Mouse (Mus musculus): ENCODE results near the gene Slc2a5. TPM values are rescaled to one million over a fixed set of nuclear protein-coding genes. Genes with fewer than 3 reads are reported as not detected.

Gene Slc2a5
- polyA plus RNA-seq, 1 experiment from 2014 or later: 2.3 TPM

DNA sequence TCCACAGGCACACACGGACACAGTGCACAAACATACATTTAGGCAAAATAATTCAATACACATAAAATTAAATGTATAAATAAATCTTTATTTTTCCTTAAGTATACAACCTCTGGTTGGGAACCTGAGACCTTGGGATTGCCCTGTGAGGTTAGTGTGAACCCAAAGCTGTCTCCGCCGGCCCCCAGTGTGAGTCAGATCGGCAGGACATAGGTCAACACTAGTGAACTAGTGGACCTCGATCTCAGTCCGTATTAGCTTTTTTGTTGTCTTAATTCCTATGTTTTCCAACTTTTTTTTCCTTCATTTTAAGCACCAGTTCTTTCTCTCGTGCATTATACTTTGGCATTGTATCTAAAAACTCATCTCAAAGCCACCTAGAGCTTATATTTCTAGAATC, 8.8 kb downstream of the Slc2a5 start:
- Histone ChIP-seq H3K36me3 (ENCODE audit: control insufficient read depth, insufficient read depth, low read length) (no peaks in the 10 kb centered on the region), H3K4me1 (ENCODE audit: control insufficient read depth, insufficient read depth, low read length) (no peaks in the 10 kb centered on the region), H3K4me3 (ENCODE audit: low read depth, low read length) (no peak overlapping the region), H3K4me2 (ENCODE audit: low read length) (no peak overlapping the region), H3K9ac (ENCODE audit: low read length) (no peak overlapping the region), H3K27ac (ENCODE audit: low read depth, low read length) (no peak overlapping the region), H3K27me3 (replicated peaks; ENCODE audit: control insufficient read depth, insufficient read depth, low read length) (no peaks in the 10 kb centered on the region), H3K9me3 (replicated peaks; ENCODE audit: control insufficient read depth, low read length) (no peaks in the 10 kb centered on the region)
- DNase-seq (ENCODE audit: low spot score) (no peak), ATAC-seq (no peak)
- WGBS: 91% methylated on average over 7 of the region's 7 CpGs

DNA sequence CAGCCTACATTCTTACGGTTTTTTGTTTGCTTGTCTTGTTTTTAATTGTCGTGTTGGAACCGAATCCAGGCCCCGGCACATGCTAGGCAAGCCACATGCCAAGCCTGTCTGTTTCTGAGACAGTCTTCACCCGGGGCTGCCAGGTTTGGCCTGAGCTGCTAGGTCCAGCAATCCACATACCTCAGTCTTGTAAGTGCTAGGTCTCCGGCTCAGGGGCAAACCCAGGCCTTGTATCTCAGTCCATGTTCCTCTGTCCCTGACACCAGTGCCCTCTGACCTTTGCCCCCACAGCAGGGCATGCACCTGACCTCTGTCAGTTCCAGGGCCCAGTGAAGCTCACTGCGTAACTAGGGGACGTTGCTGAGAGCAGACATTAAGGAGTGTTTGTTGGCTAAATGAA, 9.5 kb downstream of the Slc2a5 start:
- H3K4me2 ChIP-seq (ENCODE audit: low read length): no peak overlapping the region
- 62% methylated on average over 8 of the region's 8 CpGs for WGBS
- H3K27me3 ChIP-seq (replicated peaks; ENCODE audit: control insufficient read depth, insufficient read depth, low read length): no peaks in the 10 kb centered on the region
- no peaks in the 10 kb centered on the region for H3K9me3 ChIP-seq (replicated peaks; ENCODE audit: control insufficient read depth, low read length)
- no peaks in the 10 kb centered on the region for H3K4me1 ChIP-seq (ENCODE audit: control insufficient read depth, insufficient read depth, low read length)
- no peak overlapping the region for H3K27ac ChIP-seq (ENCODE audit: low read depth, low read length)
- no peak overlapping the region for H3K9ac ChIP-seq (ENCODE audit: low read length)
- no peak overlapping the region for H3K4me3 ChIP-seq (ENCODE audit: low read depth, low read length)
- DNase-seq (ENCODE audit: low spot score) (no peak), ATAC-seq (no peak)
- H3K36me3 ChIP-seq (ENCODE audit: control insufficient read depth, insufficient read depth, low read length): no peaks in the 10 kb centered on the region

GRCm38 (mm10) chr4:150130661-150131060, 11.6 kb downstream of the Slc2a5 start:
- Histone ChIP-seq H3K4me1 (ENCODE audit: control insufficient read depth, insufficient read depth, low read length) (no peaks in the 10 kb centered on the region), H3K9me3 (replicated peaks; ENCODE audit: control insufficient read depth, low read length) (no peaks in the 10 kb centered on the region), H3K27me3 (replicated peaks; ENCODE audit: control insufficient read depth, insufficient read depth, low read length) (no peaks in the 10 kb centered on the region), H3K27ac (ENCODE audit: low read depth, low read length) (no peak overlapping the region), H3K9ac (ENCODE audit: low read length) (no peak overlapping the region), H3K4me2 (ENCODE audit: low read length) (no peak overlapping the region), H3K4me3 (ENCODE audit: low read depth, low read length) (no peak overlapping the region), H3K36me3 (ENCODE audit: control insufficient read depth, insufficient read depth, low read length) (no peaks in the 10 kb centered on the region)
- no peak for ATAC-seq
- no peak for DNase-seq (ENCODE audit: low spot score)
- WGBS: 25% methylated on average over 2 of the region's 2 CpGs

DNA sequence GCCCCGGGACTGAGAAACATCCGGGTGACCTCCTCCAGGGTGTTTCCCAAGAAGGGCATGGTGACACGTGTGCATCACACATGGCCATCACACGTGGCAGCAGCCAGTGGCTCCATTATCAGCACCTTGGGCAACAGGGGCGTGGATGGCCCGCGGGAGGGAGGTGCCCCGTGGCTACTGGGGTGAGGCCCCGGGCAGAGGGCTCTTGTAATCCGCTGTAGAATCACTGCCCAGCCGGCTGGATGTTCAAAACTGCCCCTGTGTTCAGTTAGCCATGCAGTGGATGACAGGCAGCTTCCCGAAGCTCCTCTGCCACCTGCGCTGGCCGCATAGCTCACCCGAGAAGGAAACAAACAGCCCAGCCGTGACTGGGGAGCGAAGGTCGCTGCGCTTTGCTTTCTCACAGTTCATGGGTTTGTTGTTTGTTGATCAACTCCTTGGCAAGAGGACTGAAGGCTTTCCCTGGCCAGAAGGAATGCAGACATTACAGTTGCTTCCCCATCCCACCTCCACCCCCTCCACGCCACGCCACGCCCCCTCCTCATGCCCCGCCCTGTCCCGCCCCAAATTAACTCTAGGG, 13.7 kb downstream of the Slc2a5 start:
- DNase-seq (ENCODE audit: low spot score): no peak
- no peaks in the 10 kb centered on the region for H3K27me3 ChIP-seq (replicated peaks; ENCODE audit: control insufficient read depth, insufficient read depth, low read length)
- no peaks in the 10 kb centered on the region for H3K36me3 ChIP-seq (ENCODE audit: control insufficient read depth, insufficient read depth, low read length)
- WGBS: 29% methylated on average over 24 of the region's 24 CpGs
- H3K4me3 ChIP-seq (ENCODE audit: low read depth, low read length): no peak overlapping the region
- ATAC-seq: no peak
- no peaks in the 10 kb centered on the region for H3K9me3 ChIP-seq (replicated peaks; ENCODE audit: control insufficient read depth, low read length)
- H3K4me2 ChIP-seq (ENCODE audit: low read length): peak overlapping the region; percentile 28
- no peaks in the 10 kb centered on the region for H3K4me1 ChIP-seq (ENCODE audit: control insufficient read depth, insufficient read depth, low read length)
- H3K9ac ChIP-seq (ENCODE audit: low read length): no peak overlapping the region
- H3K27ac ChIP-seq (ENCODE audit: low read depth, low read length): no peak overlapping the region

DNA sequence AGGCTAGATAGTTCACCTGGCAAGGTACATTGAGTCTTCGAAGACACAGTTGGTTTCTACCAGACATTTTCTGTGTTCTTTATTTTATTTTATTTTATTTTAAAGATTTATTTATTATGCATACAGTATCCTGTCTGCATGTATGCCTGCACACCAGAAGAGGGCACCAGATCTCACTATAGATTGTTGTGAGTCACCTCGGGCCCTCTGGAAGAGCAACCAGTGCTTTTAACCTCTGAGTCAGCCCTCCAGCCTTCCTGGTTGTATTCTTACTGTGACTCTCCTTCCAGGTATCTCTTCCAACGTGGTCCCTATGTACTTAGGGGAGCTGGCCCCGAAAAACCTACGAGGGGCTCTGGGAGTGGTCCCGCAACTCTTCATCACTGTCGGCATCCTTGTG, 16.2 kb downstream of the Slc2a5 start:
- 90% methylated on average over 7 of the region's 7 CpGs for WGBS
- DNase-seq (ENCODE audit: low spot score) (no peak), ATAC-seq (no peak)

DNA sequence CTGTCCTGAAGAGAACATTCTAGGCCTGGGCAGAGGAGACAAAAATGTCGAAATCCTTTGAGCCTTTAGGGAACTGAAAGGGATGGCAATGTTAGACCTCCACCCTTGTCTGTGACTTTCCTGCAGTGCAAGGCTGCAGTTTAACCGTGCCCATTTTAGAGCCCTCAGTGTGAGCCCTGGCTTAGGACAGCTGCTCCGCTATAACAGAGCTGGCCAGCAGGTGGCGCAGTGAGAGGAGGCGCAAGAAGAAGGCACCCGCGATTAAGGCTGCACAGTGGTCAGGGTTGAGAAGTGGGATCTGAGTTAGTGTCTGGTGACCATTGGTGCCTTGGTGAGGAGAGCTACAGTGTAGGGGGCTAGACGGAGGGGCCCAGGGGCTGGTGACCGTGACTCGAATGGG, 17.6 kb downstream of the Slc2a5 start:
- DNase-seq (ENCODE audit: low spot score) (peak; percentile 72), ATAC-seq (peak; percentile 60; the same call in 1 of the 2 replicates)
- Histone ChIP-seq H3K4me2 (ENCODE audit: low read length) (no peak overlapping the region), H3K9me3 (replicated peaks; ENCODE audit: control insufficient read depth, low read length) (no peaks in the 10 kb centered on the region), H3K27me3 (replicated peaks; ENCODE audit: control insufficient read depth, insufficient read depth, low read length) (no peaks in the 10 kb centered on the region), H3K36me3 (ENCODE audit: control insufficient read depth, insufficient read depth, low read length) (no peaks in the 10 kb centered on the region), H3K4me3 (ENCODE audit: low read depth, low read length) (no peak overlapping the region), H3K9ac (ENCODE audit: low read length) (no peak overlapping the region), H3K27ac (ENCODE audit: low read depth, low read length) (no peak overlapping the region), H3K4me1 (ENCODE audit: control insufficient read depth, insufficient read depth, low read length) (no peaks in the 10 kb centered on the region)
- 6% methylated on average over 10 of the region's 10 CpGs for WGBS

More for the DNA sequence above, 16.2 kb downstream of the Slc2a5 start:
- Histone ChIP-seq H3K27me3 (replicated peaks; ENCODE audit: control insufficient read depth, insufficient read depth, low read length) (no peaks in the 10 kb centered on the region), H3K4me1 (ENCODE audit: control insufficient read depth, insufficient read depth, low read length) (no peaks in the 10 kb centered on the region), H3K4me2 (ENCODE audit: low read length) (no peak overlapping the region), H3K9me3 (replicated peaks; ENCODE audit: control insufficient read depth, low read length) (no peaks in the 10 kb centered on the region), H3K4me3 (ENCODE audit: low read depth, low read length) (no peak overlapping the region), H3K27ac (ENCODE audit: low read depth, low read length) (no peak overlapping the region), H3K9ac (ENCODE audit: low read length) (no peak overlapping the region), H3K36me3 (ENCODE audit: control insufficient read depth, insufficient read depth, low read length) (no peaks in the 10 kb centered on the region)

- no peaks in the 10 kb centered on the region for H3K4me1 ChIP-seq (ENCODE audit: control insufficient read depth, insufficient read depth, low read length)
- H3K4me3 ChIP-seq (ENCODE audit: low read depth, low read length): no peak overlapping the region
- no peak for DNase-seq (ENCODE audit: low spot score)
- no peaks in the 10 kb centered on the region for H3K36me3 ChIP-seq (ENCODE audit: control insufficient read depth, insufficient read depth, low read length)
- no peak for ATAC-seq
- H3K9me3 ChIP-seq (replicated peaks; ENCODE audit: control insufficient read depth, low read length): no peaks in the 10 kb centered on the region
- 85% methylated on average over 7 of the region's 7 CpGs for WGBS
- 0 out of 2 replicates have a peak overlapping the region, but pooled peaks have one; percentile 29 for H3K4me2 ChIP-seq (ENCODE audit: low read length)
- no peaks in the 10 kb centered on the region for H3K27me3 ChIP-seq (replicated peaks; ENCODE audit: control insufficient read depth, insufficient read depth, low read length)
- H3K9ac ChIP-seq (ENCODE audit: low read length): no peak overlapping the region
- H3K27ac ChIP-seq (ENCODE audit: low read depth, low read length): no peak overlapping the region
These were observed 18.4 kb downstream of the Slc2a5 start for GRCm38 (mm10) chr4:150137368-150138083.

GRCm38 (mm10) chr4:150138084-150138543, 19.0 kb downstream of the Slc2a5 start:
- Histone ChIP-seq H3K4me2 (ENCODE audit: low read length) (peak overlapping the region; percentile 29), H3K27ac (ENCODE audit: low read depth, low read length) (no peak overlapping the region), H3K36me3 (ENCODE audit: control insufficient read depth, insufficient read depth, low read length) (no peaks in the 10 kb centered on the region), H3K4me3 (ENCODE audit: low read depth, low read length) (peak overlapping the region; percentile 19), H3K27me3 (replicated peaks; ENCODE audit: control insufficient read depth, insufficient read depth, low read length) (no peaks in the 10 kb centered on the region), H3K9ac (ENCODE audit: low read length) (peak overlapping the region; percentile 42; the same call in 1 of the 2 replicates), H3K9me3 (replicated peaks; ENCODE audit: control insufficient read depth, low read length) (no peaks in the 10 kb centered on the region), H3K4me1 (ENCODE audit: control insufficient read depth, insufficient read depth, low read length) (no peaks in the 10 kb centered on the region)
- DNase-seq (ENCODE audit: low spot score) (peak; percentile 90), ATAC-seq (peak; percentile 86)
- 22% methylated on average over 9 of the region's 9 CpGs for WGBS

DNA sequence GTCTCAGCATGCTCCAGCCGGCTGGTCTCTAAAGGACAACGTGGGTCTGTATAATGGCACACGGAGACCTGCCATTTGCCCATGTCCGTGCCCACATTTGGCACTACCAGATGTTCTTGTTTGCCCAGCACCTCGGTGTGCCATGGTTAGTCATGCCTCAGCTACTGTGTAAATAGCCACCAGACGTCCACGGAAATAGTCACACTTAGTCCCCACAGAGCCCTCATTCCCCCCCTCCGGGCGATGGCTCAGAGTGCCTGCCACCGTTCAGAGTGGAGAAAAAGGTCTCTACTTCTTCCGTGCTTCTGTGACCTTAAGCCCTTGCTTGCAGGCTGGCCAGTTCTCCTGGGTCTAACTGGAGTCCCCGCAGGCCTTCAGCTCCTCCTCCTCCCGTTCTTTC, 20.0 kb downstream of the Slc2a5 start:
- Histone ChIP-seq H3K27ac (ENCODE audit: low read depth, low read length) (no peak overlapping the region), H3K4me1 (ENCODE audit: control insufficient read depth, insufficient read depth, low read length) (no peaks in the 10 kb centered on the region), H3K27me3 (replicated peaks; ENCODE audit: control insufficient read depth, insufficient read depth, low read length) (no peaks in the 10 kb centered on the region), H3K4me2 (ENCODE audit: low read length) (no peak overlapping the region), H3K4me3 (ENCODE audit: low read depth, low read length) (no peak overlapping the region), H3K9me3 (replicated peaks; ENCODE audit: control insufficient read depth, low read length) (no peaks in the 10 kb centered on the region), H3K9ac (ENCODE audit: low read length) (no peak overlapping the region), H3K36me3 (ENCODE audit: control insufficient read depth, insufficient read depth, low read length) (no peaks in the 10 kb centered on the region)
- ATAC-seq (no peak), DNase-seq (ENCODE audit: low spot score) (no peak)
- 79% methylated on average over 13 of the region's 13 CpGs for WGBS
